Mouse (Mus musculus): ENCODE data around the gene Mstn.

Gene Mstn

DNA sequence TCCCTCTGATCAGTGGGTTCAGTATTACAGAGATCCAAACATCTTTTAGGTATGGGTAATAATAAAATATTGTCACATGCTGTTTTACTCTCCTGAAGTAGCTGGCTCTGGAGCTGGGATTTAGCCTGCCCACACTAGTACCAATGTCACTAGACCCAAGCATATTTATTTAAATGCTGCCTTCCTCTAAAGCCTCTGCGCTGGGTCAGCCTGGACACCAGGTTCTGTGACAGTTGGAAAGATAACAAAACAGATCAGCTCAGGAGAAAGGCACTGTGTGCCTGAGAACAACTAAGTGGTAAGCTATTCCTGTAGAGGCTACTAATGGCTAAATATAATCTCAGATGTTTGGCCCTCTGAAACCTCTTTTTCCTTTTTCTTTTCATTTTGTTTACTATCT lies 49.1 kb downstream of the Mstn start:
- DNase-seq (ENCODE audit: low spot score) = no peak

Measured in urinary bladder, postnatal 14 days (tissue).